Mouse (Mus musculus): Measurements from ENCODE around the gene Lck. TPM values are rescaled to one million over a fixed set of nuclear protein-coding genes. Genes with fewer than 3 reads are reported as not detected.

The Lck gene
- total and polyA plus RNA-seq, 2 experiments from 2014 or later, result 17.5 to 20.7 TPM

GRCm38 (mm10) chr4:129584370-129584769 lies 10.9 kb upstream of the Lck start:
- 90% methylated on average over 1 of the region's 1 CpGs for WGBS
- Histone ChIP-seq H3K27me3 (ENCODE audit: insufficient read depth, low read length) (no peaks in the 10 kb centered on the region), H3K36me3 (ENCODE audit: insufficient read depth, low read length) (no peaks in the 10 kb centered on the region), H3K4me1 (ENCODE audit: insufficient read depth, low read length) (peaks cover 4% of the 10 kb centered on the region; the same call in 1 of the 2 replicates), H3K4me3 (ENCODE audit: low read depth, low read length) (no peak overlapping the region), H3K27ac (ENCODE audit: low read depth, low read length) (no peak overlapping the region), H3K4me2 (ENCODE audit: low read depth, low read length, poor library complexity, severe bottlenecking) (peak overlapping the region; percentile 54; the same call in 1 of the 2 replicates), H3K9ac (replicated peaks; ENCODE audit: low read length, poor library complexity, severe bottlenecking) (no peak overlapping the region), H3K9me3 (ENCODE audit: low read length) (no peaks in the 10 kb centered on the region)
- no peak for TF ChIP-seq CTCF (IDR thresholded peaks at IDR 0.05)
- ATAC-seq (ENCODE audit: low FRiP score) (no peak), DNase-seq (ENCODE audit: low spot score) (no peak)

GRCm38 (mm10) chr4:129582251-129582650 lies 8.8 kb upstream of the Lck start:
- no peak overlapping the region for H3K9ac ChIP-seq (replicated peaks; ENCODE audit: low read length, poor library complexity, severe bottlenecking)
- H3K9me3 ChIP-seq (ENCODE audit: low read length), result no peaks in the 10 kb centered on the region
- no peaks in the 10 kb centered on the region for H3K36me3 ChIP-seq (ENCODE audit: insufficient read depth, low read length)
- H3K4me2 ChIP-seq (ENCODE audit: low read depth, low read length, poor library complexity, severe bottlenecking), result no peak overlapping the region
- no peaks in the 10 kb centered on the region; the same call in 1 of the 2 replicates for H3K27me3 ChIP-seq (ENCODE audit: insufficient read depth, low read length)
- peaks cover 4% of the 10 kb centered on the region; the same call in 1 of the 2 replicates for H3K4me1 ChIP-seq (ENCODE audit: insufficient read depth, low read length)
- WGBS, result 76% methylated on average over 1 of the region's 1 CpGs
- ATAC-seq (ENCODE audit: low FRiP score), result no peak
- no peak for TF ChIP-seq CTCF (IDR thresholded peaks at IDR 0.05)
- DNase-seq (ENCODE audit: low spot score), result no peak
- H3K4me3 ChIP-seq (ENCODE audit: low read depth, low read length), result no peak overlapping the region
- no peak overlapping the region for H3K27ac ChIP-seq (ENCODE audit: low read depth, low read length)

- Histone ChIP-seq H3K27ac (ENCODE audit: low read depth, low read length) (no peak overlapping the region), H3K9ac (replicated peaks; ENCODE audit: low read length, poor library complexity, severe bottlenecking) (no peak overlapping the region), H3K36me3 (ENCODE audit: insufficient read depth, low read length) (no peaks in the 10 kb centered on the region), H3K27me3 (ENCODE audit: insufficient read depth, low read length) (no peaks in the 10 kb centered on the region; the same call in 1 of the 2 replicates), H3K4me2 (ENCODE audit: low read depth, low read length, poor library complexity, severe bottlenecking) (no peak overlapping the region), H3K9me3 (ENCODE audit: low read length) (no peaks in the 10 kb centered on the region), H3K4me1 (ENCODE audit: insufficient read depth, low read length) (peaks cover 7% of the 10 kb centered on the region; the same call in 1 of the 2 replicates), H3K4me3 (ENCODE audit: low read depth, low read length) (no peak overlapping the region)
- peak; percentile 50 for DNase-seq (ENCODE audit: low spot score)
- 77% methylated on average over 7 of the region's 7 CpGs for WGBS
- no peak for ATAC-seq (ENCODE audit: low FRiP score)
- TF ChIP-seq CTCF (IDR thresholded peaks at IDR 0.05), result no peak
Measured at GRCm38 (mm10) chr4:129580347-129580746, 6.9 kb upstream of the Lck start.

- ATAC-seq (ENCODE audit: low FRiP score), result no peak
- Histone ChIP-seq H3K27ac (ENCODE audit: low read depth, low read length) (no peak within 1 kb of the TSS), H3K27me3 (ENCODE audit: insufficient read depth, low read length) (no peaks in the 10 kb centered on the region; the same call in 1 of the 2 replicates), H3K4me1 (ENCODE audit: insufficient read depth, low read length) (0 out of 2 replicates have a peak, but pooled peaks cover 3% of the 10 kb centered on the region), H3K4me3 (ENCODE audit: low read depth, low read length) (no peak within 1 kb of the TSS), H3K4me2 (ENCODE audit: low read depth, low read length, poor library complexity, severe bottlenecking) (no peak within 1 kb of the TSS), H3K9ac (replicated peaks; ENCODE audit: low read length, poor library complexity, severe bottlenecking) (no peak within 1 kb of the TSS), H3K9me3 (ENCODE audit: low read length) (no peaks in the 10 kb centered on the region), H3K36me3 (ENCODE audit: insufficient read depth, low read length) (no peaks in the 10 kb centered on the region)
- DNase-seq (ENCODE audit: low spot score), result no peak
- WGBS, result 92% methylated on average over 5 of the region's 5 CpGs
- no peak for TF ChIP-seq CTCF (IDR thresholded peaks at IDR 0.05)
Measured at GRCm38 (mm10) chr4:129578466-129578865, 5.0 kb upstream of the Lck start, which contains the start of gene Fam167b. Fam167b (minus strand) TSS chr4:129578549.

- Histone ChIP-seq H3K9ac (replicated peaks; ENCODE audit: low read length, poor library complexity, severe bottlenecking) (no peak overlapping the region), H3K27ac (ENCODE audit: low read depth, low read length) (no peak overlapping the region), H3K36me3 (ENCODE audit: insufficient read depth, low read length) (no peaks in the 10 kb centered on the region), H3K4me1 (ENCODE audit: insufficient read depth, low read length) (0 out of 2 replicates have a peak, but pooled peaks cover 3% of the 10 kb centered on the region), H3K4me3 (ENCODE audit: low read depth, low read length) (no peak overlapping the region), H3K9me3 (ENCODE audit: low read length) (no peaks in the 10 kb centered on the region), H3K4me2 (ENCODE audit: low read depth, low read length, poor library complexity, severe bottlenecking) (no peak overlapping the region), H3K27me3 (ENCODE audit: insufficient read depth, low read length) (no peaks in the 10 kb centered on the region; the same call in 1 of the 2 replicates)
- DNase-seq (ENCODE audit: low spot score) (no peak), ATAC-seq (ENCODE audit: low FRiP score) (no peak)
- 81% methylated on average over 7 of the region's 7 CpGs for WGBS
- TF ChIP-seq CTCF (IDR thresholded peaks at IDR 0.05), result no peak
Measured at GRCm38 (mm10) chr4:129577688-129578087, 4.2 kb upstream of the Lck start.

GRCm38 (mm10) chr4:129576863-129577491 lies 3.5 kb upstream of the Lck start:
- no peak overlapping the region for H3K4me2 ChIP-seq (ENCODE audit: low read depth, low read length, poor library complexity, severe bottlenecking)
- no peaks in the 10 kb centered on the region for H3K36me3 ChIP-seq (ENCODE audit: insufficient read depth, low read length)
- DNase-seq (ENCODE audit: low spot score) (peak; percentile 73), ATAC-seq (ENCODE audit: low FRiP score) (no peak)
- no peaks in the 10 kb centered on the region; the same call in 1 of the 2 replicates for H3K27me3 ChIP-seq (ENCODE audit: insufficient read depth, low read length)
- 21% methylated on average over 21 of the region's 21 CpGs for WGBS
- no peak overlapping the region for H3K4me3 ChIP-seq (ENCODE audit: low read depth, low read length)
- H3K4me1 ChIP-seq (ENCODE audit: insufficient read depth, low read length), result 0 out of 2 replicates have a peak, but pooled peaks cover 3% of the 10 kb centered on the region
- H3K9me3 ChIP-seq (ENCODE audit: low read length), result no peaks in the 10 kb centered on the region
- TF ChIP-seq CTCF (IDR thresholded peaks at IDR 0.05), result peak; percentile 57
- H3K27ac ChIP-seq (ENCODE audit: low read depth, low read length), result no peak overlapping the region
- H3K9ac ChIP-seq (replicated peaks; ENCODE audit: low read length, poor library complexity, severe bottlenecking), result 0 out of 2 replicates have a peak overlapping the region, but pooled peaks have one; percentile 8
